Mouse (Mus musculus) heart, adult 18-20 months (tissue): Measurements from ENCODE around the gene Dennd5b. TPM values are rescaled to one million over a fixed set of nuclear protein-coding genes. Genes with fewer than 3 reads are reported as not detected.
"Not testable (repeated sequence)": the region's sequence is repeated elsewhere in the genome, so short reads cannot be mapped to it uniquely, and the experiment has no call there.

Experiments
- DNase-seq, 2 experiments: peaks; one replicate each; pipeline ENCODE4 v3.0.0; 2021 to 2022; ENCODE audit warnings: mixed read lengths in 1 of 2
- long read RNA-seq, 2 experiments: library from polyadenylated mRNA; stranded (forward); transcript quantifications; one replicate each; pipeline ENCODE4 v2.0.0; 2021
- total RNA-seq, 2 experiments: library from RNA; stranded (reverse); gene quantifications; 2 replicates each; pipeline ENCODE4 v1.2.3; 2021

The Dennd5b gene
- total RNA-seq = 10 to 100 TPM; 15.9 to 16.1 TPM
- long read RNA-seq, experiment 1, full-length matches to known transcripts = 1 of 4 reads
- long read RNA-seq, experiment 1, partial matches to known transcripts = 2 of 4 reads
- long read RNA-seq, experiment 1, other reads (novel, unspliced or antisense) = 1 of 4 reads
- long read RNA-seq, experiment 2, full-length matches to known transcripts = 1 of 2 reads
- long read RNA-seq, experiment 2, partial matches to known transcripts = 0 of 2 reads
- long read RNA-seq, experiment 2, other reads (novel, unspliced or antisense) = 1 of 2 reads

DNA sequence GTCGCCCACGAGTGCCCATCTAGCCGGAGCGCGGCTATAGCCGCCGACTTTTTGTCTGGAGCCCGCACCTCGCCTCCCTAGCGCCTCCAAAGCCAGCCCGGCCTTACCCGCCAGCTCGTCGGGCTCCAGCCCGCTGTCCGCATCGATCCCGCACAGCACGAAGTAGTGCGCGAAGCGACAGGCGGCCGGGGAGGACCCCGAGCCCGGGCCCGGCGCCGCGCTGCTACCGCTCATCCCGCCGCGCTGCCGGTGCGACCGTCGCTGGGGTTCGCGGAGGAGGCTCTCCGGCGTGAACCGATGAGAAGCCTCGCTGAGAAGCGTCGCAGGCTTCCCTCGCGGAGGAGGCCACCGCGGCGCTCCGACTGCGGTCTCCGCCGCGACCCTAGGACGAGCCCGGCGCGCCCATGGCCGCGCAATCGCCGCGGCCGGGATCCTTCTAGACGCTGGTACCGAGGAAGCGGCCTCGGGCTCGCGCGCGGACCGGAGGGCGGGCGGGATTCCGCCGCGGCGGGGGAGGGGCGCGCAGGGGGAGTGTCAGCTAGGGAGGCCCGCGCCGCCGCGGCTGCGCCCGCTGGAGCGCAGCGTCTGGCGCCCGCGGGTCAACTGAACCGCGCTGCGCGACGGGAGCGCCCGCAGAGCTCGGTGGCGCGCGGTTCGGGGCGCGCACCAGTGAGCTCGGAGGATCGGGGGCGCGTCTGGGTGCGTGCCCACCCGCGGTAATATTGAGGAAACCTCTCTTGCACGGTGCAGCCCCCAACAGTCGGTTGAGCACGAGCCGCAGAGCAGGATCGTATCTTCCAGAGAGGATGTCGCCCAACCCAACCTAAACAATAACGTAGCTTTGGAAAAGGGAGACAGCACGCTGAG is at the start of gene Dennd5b:
Gene Dennd5b, minus strand, starts transcription at position 605 of the 867 bp plus-strand sequence.
- DNase-seq = peak; percentile 89 to 90

DNA sequence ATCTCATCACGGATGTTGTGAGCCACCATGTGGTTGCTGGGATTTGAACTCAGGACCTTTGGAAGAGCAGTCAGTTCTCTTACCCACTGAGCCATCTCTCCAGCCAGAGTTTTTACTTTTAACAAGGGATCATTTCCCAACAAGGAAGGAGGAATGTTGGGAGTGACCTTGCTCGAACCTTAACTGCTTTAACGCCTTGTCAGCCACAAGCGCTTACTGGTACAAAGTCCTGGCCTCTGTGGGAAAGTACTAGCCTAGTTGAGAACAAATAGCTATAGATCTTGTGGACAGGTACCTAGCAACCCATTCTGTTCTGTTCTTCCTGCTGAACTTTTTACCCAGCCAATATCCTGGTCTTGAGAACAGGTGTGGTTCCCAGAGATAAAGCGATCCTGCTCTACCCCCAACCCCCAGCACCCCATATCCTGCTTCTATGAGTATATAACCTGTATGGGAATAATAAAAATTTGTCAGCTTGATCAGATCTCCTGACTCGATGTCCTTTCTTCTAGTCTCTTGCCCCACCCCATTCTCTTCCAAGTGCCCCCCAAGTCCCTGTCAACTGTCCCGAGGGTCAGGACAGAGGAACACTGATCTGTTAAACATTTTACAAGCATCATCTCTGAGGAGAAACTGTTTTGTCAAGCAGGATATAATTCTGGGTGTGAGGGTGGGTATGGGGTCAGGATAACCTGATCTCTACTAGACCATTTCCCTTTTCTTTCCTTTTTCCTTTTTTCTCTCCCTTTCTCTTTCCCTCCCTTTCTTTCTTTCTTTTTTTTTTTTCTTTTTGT is 47.2 kb upstream of the Dennd5b start:
- DNase-seq = no peak

DNA sequence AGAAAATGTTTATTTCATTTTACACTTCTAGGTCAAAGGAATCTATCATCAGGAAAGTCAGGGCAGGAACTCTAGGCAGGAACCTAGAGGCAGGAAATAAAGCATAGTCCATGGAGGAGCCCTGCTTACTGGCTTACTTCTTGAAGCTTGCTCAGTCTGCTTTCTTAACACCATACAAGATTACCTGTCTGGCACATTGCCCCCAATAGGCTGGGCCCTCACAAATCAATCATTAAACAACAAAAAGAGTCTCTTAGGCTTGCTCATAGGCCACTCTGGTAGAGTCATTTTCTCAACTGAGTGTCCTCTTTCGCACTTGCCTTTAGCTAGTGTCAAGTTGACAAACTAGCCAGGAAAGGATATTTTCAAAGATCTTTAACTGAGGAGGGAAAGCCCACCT is 43.7 kb upstream of the Dennd5b start:
- DNase-seq = no peak

DNA sequence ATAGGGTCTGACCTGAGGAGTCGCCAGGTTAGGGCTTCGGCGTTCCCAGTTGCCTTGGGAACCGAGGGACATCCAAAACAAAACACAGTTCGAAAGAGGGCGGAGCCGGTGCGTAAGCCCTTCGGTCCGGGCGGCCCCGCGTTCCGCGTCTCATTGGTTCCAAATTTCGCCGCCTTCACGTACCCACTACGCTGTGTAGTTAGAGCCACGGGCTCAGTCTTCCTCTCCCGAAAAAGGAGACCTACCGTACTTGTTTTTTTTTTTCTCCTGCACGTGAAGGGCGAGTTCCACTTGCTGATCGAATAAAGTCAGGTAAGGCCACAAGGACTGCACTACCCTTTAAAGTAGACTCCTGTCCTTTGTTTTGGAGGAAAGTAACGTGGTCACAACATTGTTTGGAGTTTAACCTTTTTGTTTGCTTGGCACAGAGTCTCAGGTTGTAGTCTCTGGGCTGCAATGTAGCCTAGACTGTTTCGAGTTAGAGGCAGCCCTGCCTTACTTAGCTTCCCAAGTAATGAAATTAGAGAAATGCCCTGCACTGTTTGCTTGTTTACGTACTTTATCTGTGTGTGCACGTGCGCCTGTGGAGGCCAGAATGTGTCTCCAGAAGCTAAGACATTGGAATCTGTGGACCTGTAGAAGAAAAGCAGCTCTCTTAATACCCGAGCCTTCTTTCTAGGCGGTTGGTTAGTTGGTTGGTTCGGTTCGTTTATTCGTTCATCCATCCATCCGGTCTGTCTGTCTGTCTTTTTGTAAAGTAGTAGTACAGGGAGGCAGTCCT is 40.1 kb upstream of the Dennd5b start:
- peak; percentile 89 to 93 for DNase-seq

DNA sequence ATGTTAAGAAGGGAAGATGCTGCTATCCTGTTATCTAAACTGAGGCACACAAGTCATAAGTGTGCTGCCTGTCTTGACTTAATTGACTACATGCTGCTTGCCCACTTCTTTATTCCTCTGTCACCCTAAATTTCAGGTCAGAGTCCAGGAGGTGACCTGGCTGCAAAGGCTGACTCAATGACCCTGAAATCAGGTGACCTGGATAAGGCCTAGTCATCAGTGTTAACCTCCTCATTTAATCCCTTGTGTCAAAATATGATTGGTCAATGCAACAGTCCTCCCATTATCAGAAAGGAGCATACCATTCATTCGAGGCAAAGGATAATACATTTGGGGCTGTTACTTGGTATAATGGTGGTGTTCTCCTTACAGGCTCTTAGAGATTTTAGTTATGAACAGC is 38.0 kb upstream of the Dennd5b start, which contains the start of gene Etfbkmt:
Gene Etfbkmt, plus strand, starts transcription at position 379 of the 400 bp plus-strand sequence.
- DNase-seq = no peak

DNA sequence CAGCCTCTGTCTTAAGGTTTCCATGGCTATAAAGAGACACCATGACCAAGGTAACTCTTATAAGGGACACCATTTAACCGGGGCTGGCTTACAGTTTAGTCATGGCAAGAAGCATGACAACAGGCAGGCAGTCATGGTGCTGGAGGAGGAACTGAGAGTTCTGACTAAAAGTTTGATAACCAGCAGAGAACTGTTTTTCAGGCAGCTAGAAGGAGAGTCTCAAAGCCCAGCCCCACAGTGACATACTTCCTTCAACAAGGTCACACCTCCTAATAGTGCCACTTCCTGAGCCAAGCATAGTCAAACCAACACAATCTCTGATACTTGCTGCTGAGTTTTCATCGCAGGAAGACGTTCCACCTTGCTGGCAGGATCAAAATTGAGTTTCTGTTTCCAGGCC is 37.5 kb upstream of the Dennd5b start:
- no peak for DNase-seq

DNA sequence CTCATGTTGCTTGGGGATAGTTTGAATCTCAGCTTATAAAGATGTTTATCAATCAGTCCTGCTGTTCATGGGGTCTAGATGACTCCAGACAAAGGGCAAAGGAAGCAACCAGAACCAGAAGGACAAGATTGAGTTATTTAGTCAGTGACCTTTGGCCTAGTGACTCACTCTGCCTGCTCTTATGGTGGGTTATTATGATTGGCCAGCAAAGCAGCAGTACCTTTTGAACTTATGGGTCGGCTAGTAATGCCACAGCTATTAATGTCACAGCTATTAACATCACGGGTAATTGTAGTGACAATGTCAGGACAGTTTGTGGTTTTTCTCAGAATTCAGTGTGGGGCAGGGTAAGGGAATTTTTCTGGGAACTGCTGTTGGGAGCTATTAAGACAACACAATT is 36.5 kb upstream of the Dennd5b start:
- no peak for DNase-seq

DNA sequence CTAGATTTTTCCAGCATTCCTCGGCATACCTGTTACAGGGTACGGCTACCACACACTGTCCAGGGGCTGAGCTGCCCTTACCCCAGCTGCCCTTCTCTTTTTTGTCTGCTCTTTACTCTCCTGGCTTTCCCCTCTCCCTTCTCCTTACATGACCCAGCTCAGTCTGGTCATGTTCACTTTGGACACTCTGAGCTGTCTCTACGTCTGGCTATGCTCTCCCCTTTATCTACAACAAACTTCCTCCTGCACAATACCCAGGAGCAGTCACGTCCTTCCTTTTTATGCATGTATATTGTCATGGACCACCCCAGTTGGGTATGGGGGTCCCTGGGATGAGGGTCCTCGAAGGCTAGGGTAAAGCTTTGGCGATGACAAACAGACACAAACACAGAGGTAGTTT is 34.2 kb upstream of the Dennd5b start:
- no peak for DNase-seq

DNA sequence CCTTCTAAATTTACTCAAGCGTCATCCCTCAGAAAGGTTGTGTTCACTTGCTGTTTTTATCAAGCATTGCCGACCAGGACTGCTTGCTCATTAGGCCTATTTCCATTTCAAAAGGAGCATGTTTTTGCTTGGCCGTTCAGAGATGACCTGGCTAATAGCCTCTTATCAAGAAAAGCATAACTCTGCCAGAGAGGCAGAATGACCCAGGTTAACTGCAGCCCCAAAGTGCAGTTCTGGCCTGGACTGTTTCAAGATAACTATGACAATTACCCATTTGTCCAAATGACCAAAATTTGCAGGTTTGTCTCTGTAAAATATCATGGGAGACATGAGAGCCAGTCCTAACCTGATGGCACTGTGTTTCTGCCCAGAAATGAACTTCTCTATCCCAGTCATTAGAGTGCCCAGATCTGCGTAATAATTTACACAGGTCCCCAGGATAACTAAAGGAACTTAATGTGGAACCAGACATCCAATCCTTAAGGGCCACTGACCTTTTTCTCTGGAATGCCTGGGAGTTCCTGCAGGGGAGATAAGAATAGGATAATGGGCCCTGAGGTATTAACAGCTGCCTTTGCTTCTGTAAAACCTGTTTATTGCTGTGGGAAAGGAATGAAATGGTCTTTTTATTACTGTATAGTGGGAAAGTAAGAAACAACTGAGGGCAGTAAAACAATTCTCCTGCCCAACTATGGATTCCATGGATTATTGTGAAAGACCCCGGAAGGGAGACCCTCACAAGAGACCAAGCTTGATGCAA is 33.1 kb upstream of the Dennd5b start:
- peak; percentile 44 to 46 for DNase-seq

DNA sequence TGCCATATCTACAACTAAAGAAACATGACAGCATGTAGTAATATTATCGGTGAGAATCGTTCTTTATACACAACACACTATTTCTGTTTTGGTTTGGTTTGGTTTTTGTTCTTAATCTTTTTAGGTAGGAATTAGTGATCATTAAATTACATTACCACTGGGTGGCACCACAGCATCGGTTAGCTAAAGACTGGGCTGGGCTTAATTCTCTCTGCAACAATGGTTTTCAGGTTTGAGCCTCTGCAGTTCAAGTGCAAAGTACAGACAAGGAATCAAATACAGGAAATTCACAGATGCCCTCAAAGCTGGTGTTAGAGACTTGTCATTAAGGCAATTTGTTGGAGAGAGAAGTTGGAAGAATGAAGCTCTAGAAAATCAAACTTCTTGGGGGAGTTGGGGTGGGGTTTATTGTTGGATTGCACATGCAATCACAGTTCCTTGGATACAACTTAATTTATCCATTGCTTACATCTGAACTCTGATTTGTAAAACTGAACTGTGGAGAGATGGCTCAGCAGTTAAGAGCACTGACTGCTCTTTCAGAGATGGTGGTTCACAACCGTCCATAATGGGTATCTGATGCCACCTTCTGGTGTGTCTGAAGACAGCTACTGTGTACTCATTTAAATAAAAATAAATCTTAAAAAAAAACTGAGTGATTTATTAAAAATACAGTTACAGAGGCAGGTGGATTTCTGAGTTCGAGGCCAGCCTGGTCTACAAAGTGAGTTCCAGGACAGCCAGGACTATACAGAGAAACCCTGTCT is 31.0 kb upstream of the Dennd5b start:
- peak; percentile 39 to 67 for DNase-seq

DNA sequence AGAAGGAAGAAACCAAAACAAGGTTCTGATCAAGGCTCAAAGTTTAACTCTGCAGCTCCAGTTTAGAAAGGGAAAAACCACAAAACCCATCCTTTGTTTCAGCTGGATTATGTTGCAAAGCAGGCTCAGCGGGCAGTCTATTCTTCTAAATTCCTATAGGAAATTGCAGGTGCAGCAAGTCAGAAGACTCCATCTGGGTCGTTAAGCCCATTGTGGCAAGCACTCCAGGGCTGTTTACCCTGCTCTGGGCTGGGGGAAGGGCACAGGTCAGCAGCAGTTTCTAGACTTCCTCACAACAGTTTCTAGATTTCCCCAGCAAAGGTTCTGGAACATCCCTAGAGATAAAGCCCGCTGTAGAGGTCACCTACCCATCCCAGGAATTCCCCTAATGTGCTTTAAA is 29.6 kb upstream of the Dennd5b start:
- DNase-seq = no peak

DNA sequence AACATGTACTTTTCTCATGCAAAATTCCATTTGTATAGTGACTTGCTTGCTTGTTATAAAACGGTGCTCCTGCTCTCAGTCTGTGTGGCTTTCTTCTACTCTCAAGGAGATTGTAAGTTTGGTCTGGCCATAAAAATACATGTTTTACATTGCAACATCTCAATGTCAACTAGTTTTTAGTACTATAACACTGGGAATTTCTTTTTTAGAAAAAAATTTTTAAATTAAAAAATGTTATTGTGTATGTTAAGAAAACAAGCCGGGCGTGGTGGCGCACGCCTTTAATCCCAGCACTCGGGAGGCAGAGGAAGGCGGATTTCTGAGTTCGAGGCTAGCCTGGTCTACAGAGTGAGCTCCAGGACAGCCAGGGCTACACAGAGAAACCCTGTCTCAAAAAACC is 28.4 kb upstream of the Dennd5b start, which contains the start of gene Gm10203:
Gene Gm10203, plus strand, starts transcription at position 301 of the 400 bp plus-strand sequence.
- not testable (repeated sequence) for DNase-seq

DNA sequence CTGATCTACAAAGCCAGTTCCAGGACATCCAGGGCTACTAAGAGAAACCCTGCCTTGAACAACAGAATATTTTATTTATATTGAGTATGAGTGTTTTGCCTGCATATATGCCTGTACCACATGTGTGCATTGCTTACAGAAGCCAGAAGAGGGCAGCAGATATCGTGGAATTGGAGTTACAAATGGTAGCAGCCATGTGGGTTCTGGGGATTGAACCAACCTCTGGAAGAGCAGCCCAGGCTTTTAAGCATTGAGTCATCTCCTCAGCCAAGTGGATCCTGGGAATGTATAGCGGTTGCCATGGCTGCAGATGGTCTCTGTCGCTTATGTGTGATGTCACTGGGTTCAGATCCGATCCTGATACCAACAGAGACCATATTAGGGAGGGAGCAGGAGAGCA is 25.2 kb upstream of the Dennd5b start:
- DNase-seq = peak; percentile 52 to 73

DNA sequence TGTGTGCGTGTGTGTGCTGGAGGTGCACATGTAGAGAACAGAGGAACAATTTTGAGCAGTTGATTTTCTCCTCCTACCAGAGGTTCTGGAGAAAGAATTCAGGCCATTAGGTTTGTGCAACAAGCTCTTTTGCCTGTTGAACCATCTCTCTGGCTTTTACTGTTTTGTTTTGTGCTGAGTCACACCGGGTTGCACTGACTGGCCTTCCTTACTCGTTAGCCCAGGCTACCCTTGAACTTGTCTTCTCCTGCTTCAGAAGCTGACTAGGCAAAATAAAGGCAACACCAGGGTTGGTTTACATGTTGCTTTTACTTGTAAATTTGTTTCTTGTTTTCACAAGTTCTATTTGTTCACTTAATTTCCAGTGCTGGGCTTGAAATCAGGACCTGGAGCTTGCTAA is 21.6 kb upstream of the Dennd5b start:
- no peak for DNase-seq

DNA sequence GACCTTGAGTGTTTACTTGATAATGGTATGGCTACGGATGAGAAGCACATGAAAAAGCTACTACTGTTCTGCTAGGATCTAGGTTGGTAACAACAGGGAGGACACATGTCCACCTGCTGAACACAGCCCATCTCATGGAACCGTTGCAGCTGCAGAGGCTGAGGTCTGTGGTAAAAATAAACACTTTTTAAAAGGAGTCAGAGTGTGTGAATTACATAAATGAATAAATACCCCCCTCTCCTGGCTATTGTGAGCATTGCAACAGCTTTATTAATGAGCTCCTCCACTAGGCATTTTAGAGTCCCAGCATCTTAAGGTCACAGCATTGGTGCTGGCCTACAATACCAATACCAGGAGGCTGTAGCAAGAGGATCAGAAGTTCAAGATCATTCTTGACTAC is 18.4 kb upstream of the Dennd5b start:
- DNase-seq = peak; percentile 70 to 88

DNA sequence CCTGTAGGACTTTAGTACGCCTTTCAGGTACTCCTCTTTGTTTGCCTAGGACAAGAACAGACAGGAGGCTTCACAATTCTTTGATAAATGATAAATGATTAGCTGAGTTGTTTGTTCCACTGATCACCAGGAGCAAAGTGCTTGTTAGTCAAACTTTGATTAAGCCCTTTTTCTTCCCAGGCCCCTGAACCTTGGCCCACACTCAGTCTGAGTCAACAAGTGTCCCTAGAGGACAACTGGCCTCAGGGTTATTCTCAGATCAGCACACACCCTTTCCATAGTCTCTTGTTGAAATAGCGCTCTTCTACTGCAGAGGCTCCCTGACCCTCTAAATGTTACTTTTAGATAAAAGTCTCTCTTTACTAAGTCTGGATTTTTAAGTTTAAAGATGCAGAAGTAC is 17.5 kb upstream of the Dennd5b start:
- peak; percentile 69 to 78 for DNase-seq

DNA sequence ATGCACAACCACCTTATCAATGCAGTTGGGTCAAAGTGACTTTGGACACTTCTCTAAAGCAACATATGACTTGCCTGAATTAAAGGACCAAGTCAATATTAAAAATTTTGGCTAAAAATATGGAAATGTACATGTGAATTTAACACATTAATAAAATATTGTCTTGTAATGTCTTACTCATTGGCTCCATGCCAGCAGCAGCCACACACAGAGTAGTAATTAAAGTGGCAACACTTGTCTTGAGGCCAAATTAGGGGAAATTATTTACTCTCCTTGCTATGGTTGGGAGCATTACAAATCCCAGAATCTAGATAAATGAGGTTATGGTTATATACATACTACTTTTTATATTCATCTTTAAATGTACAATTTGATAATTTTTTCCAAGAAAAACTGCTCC is 15.5 kb upstream of the Dennd5b start:
- no peak for DNase-seq

DNA sequence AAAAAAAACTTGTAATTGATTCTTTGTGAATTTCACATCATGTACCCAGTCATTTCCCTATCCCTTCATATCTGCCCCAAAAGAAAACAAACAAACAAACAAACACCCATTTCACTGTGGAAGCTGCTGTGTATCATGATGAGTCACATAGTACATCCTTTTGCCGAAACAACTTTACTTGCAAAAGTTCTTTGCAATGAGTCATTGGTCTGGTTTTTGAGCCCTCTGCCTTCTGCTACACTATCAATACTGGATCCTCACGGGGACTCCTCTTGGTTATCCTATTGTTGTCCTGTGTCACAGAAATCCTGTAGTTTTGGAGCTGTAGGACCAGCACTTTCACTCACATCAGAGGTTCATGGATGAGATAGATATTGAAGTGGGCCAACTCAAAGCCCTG is 7.4 kb upstream of the Dennd5b start:
- DNase-seq = no peak

DNA sequence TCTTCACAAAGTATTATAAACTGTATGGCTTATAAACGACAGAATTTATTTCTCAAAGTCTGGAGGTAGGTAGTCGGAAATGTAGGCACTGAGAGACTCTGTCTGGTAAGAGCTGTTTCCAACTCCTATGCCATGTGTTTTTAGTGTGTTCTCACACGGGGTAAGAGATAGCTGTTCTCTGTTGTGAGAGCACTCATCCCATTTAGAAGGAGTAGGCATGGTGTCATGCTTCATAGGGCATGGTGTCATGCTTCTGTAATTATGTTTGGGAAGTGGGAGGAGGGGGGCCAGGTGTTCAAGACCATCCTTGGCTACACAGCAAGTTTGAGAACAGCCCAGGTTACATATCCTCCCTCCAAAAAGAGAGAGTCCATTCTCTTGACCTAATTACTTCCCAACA is 6.1 kb upstream of the Dennd5b start:
- no peak for DNase-seq

DNA sequence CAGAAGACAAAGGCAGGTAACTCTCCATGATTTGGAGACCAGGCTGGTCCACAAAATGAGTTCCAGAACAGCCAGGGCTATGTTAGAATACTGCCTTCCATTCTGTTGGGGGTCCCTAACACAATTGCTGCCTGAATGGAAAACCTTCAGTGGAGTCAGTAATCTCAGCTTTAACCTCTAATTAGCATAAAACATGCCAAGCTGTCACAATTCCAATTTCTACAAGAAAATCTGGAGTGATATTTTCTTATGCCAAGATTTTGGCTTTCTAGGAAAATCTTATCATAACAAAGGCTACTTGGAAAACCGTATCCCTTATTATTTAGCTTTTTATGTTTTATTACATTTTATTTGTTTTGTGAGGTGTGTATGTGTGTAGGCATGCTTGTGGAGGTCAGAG is 2.0 kb upstream of the Dennd5b start:
- no peak for DNase-seq
